ENCODE assay signal across 8 mouse cellular contexts in genomic region chr17:47436156-47436906, GRCm38 (mm10). TPM values are rescaled to one million over a fixed set of nuclear protein-coding genes. Genes with fewer than 3 reads are reported as not detected.
DNase-seq lines count a peak whose midpoint lies in the region; ATAC-seq and TF ChIP-seq lines count a peak whose summit lies in the region.

AI661453 (plus strand) TSS chr17:47436615.

- WGBS in thymus, adult 2 months = 5% methylated on average over 45 of the region's 45 CpGs
- 1% methylated on average over 45 of the region's 45 CpGs for WGBS in heart, embryonic 14.5 days

- H3K4me2 ChIP-seq in heart, embryonic 14.5 days (ENCODE audit: low read length) = peak within 1 kb of the TSS; percentile 90

- peak; percentile 3 for DNase-seq in thymus, adult 2 months
- no peak for DNase-seq in thymus, postnatal 25 days
- peak; percentile 85 for DNase-seq in kidney, postnatal 14 days
- DNase-seq in lung, postnatal 36 days = peak; percentile 89
- DNase-seq in urinary bladder, postnatal 25 days (ENCODE audit: low spot score) = peak; percentile 69
- DNase-seq in left cerebral cortex, adult 9 months (ENCODE audit: low spot score in 2 of 2) = no peak
- DNase-seq in layer of hippocampus, postnatal 14 days (ENCODE audit: low spot score in 2 of 2) = no peak

- no peaks in the 10 kb centered on the region for H3K36me3 ChIP-seq in thymus, adult 2 months (ENCODE audit: control insufficient read depth, insufficient read depth, low read length)
- H3K36me3 ChIP-seq in heart, embryonic 14.5 days (ENCODE audit: control insufficient read depth, insufficient read depth, low read length) = no peaks in the 10 kb centered on the region

- no peak for TF ChIP-seq POLR2A in thymus, adult 2 months (IDR thresholded peaks at IDR 0.05; ENCODE audit: control insufficient read depth, extremely low read depth, insufficient read depth, low read length, poor library complexity)

- H3K27me3 ChIP-seq in thymus, adult 2 months (ENCODE audit: control insufficient read depth, insufficient read depth, low read length) = peaks cover 5% of the 10 kb centered on the region; the same call in 1 of the 2 replicates
- H3K27me3 ChIP-seq in heart, embryonic 14.5 days (ENCODE audit: control insufficient read depth, insufficient read depth, low read length) = no peaks in the 10 kb centered on the region

- ATAC-seq in heart, embryonic 14.5 days (ENCODE audit: insufficient number of reproducible peaks, insufficient read depth, low FRiP score, low read depth) = peak; percentile 38; the same call in 1 of the 2 replicates

- H3K27ac ChIP-seq in thymus, adult 2 months (ENCODE audit: control insufficient read depth, insufficient read depth, low read length) = no peak within 1 kb of the TSS
- peak within 1 kb of the TSS in 1 of 2 experiments; percentile 7; a peak in 1 of 4 replicates for H3K27ac ChIP-seq in heart, embryonic 14.5 days (replicated peaks in 1 of 2; ENCODE audit: control insufficient read depth in 1 of 2, insufficient read depth in 1 of 2, low read depth in 2 of 2, low read length in 2 of 2)

- peak within 1 kb of the TSS; percentile 76 for H3K9ac ChIP-seq in heart, embryonic 14.5 days (ENCODE audit: low read length)

- no peak for TF ChIP-seq CTCF in thymus, adult 2 months (IDR thresholded peaks at IDR 0.05; ENCODE audit: borderline replicate concordance, control insufficient read depth, extremely low read depth, insufficient read depth, low read length, poor library complexity)

- no peaks in the 10 kb centered on the region for H3K9me3 ChIP-seq in heart, embryonic 14.5 days (ENCODE audit: control insufficient read depth, low read length)

- H3K4me1 ChIP-seq in thymus, adult 2 months (replicated peaks; ENCODE audit: control insufficient read depth, insufficient read depth, low read length) = peaks cover 28% of the 10 kb centered on the region
- H3K4me1 ChIP-seq in heart, embryonic 14.5 days (ENCODE audit: control insufficient read depth in 2 of 2, insufficient read depth in 2 of 2, low read length in 2 of 2) = peaks cover 14 to 27% of the 10 kb centered on the region in 2 experiments; a peak in 3 of 4 replicates

- H3K4me3 ChIP-seq in thymus, adult 2 months (ENCODE audit: control insufficient read depth, insufficient read depth, low read length) = peak within 1 kb of the TSS; percentile 34
- peak within 1 kb of the TSS; percentile 44 to 55 for H3K4me3 ChIP-seq in heart, embryonic 14.5 days (ENCODE audit: control insufficient read depth in 1 of 2, insufficient read depth in 1 of 2, low read depth in 1 of 2, low read length in 2 of 2)

RNA-seq across cellular contexts. Expression of gene AI661453, which starts in this region (rescaled TPM):
- 1.0 and 1.6 TPM in 2 replicates for polyA plus RNA-seq in thymus, adult 2 months (2012; rRNA removed)
- 0.47 and 0.76 TPM in 2 replicates for polyA plus RNA-seq in heart, embryonic 14.5 days (2014; fragmentation: Nextera tagmentation; extraction: Ambion mirVana)
- total RNA-seq in layer of hippocampus, postnatal 14 days (2021) = under 1 TPM; 0.28 to 0.48 TPM

Comparison
In these comparisons a context has a peak if more than half of its experiments do, and no peak if none do; other contexts are left out.
1. DNase-seq: peak in thymus, adult 2 months (single experiment), kidney, postnatal 14 days (single experiment), lung, postnatal 36 days (single experiment) and urinary bladder, postnatal 25 days (single experiment); none in thymus, postnatal 25 days (single experiment), left cerebral cortex, adult 9 months (0 of 2) and layer of hippocampus, postnatal 14 days (0 of 2).
2. Peak in ATAC-seq, H3K4me3 ChIP-seq, H3K9ac ChIP-seq and H3K4me2 ChIP-seq in heart, embryonic 14.5 days; RNA of the gene not detected or under 1 TPM.